In genomic region chr11:22540600-22540999, GRCm38 (mm10) we compare ENCODE assay signal across 21 mouse cellular contexts. TPM values are rescaled to one million over a fixed set of nuclear protein-coding genes. Genes with fewer than 3 reads are reported as not detected.
DNase-seq lines count a peak whose midpoint lies in the region; ATAC-seq and TF ChIP-seq lines count a peak whose summit lies in the region.
"Had no signal": no experiment of that assay in that cellular context is flagged by ENCODE, and none has a peak within 500 bp of the region (broad histone marks: within the 10 kb centered on the region; RNA-seq: fewer than 3 reads in every experiment).

No protein-coding gene starts in this region.

- TF ChIP-seq CTCF in gastrocnemius, adult 2 months (IDR thresholded peaks at IDR 0.05) = no peak
- no peak for TF ChIP-seq CTCF in liver, adult 2 months (IDR thresholded peaks at IDR 0.05; ENCODE audit: low read depth, low read length)
- no peak for TF ChIP-seq CTCF in liver, postnatal 0 days (IDR thresholded peaks at IDR 0.05; ENCODE audit: low read depth)

- TF ChIP-seq EP300 in liver, postnatal 0 days (IDR thresholded peaks at IDR 0.05; ENCODE audit: low read depth) = no peak

- ATAC-seq in liver, postnatal 0 days = no peak
- ATAC-seq: forebrain, embryonic 15.5 days; intestine, embryonic 16.5 days had no signal

- no peaks in the 10 kb centered on the region for H3K79me2 ChIP-seq in liver, adult 2 months (ENCODE audit: control insufficient read depth, insufficient read depth, low read length)

- intact Hi-C loops in gastrocnemius, adult 2 months (cut with DNase I) = no loop called here
- intact Hi-C loops in gastrocnemius, postnatal 14 days (cut with DNase I; ENCODE audit: low total_unique reads) = no loop called here

- in situ Hi-C loops in ES-E14 (cut with MboI; ENCODE audit: low sequenced_read_pairs in 2 of 2, unreplicated experiment in 2 of 2) = no loop called here

- H3K27ac ChIP-seq in gastrocnemius, adult 2 months = no peak overlapping the region; the same call in 1 of the 2 replicates
- H3K27ac ChIP-seq in liver, adult 2 months (replicated peaks; ENCODE audit: insufficient read depth, low read depth, low read length) = no peak overlapping the region
- no peak overlapping the region for H3K27ac ChIP-seq in liver, postnatal 0 days (ENCODE audit: low read depth)
- H3K27ac ChIP-seq in ES-E14 (ENCODE audit: insufficient read depth, low read depth, low read length, poor library complexity, severe bottlenecking) = no peak overlapping the region
- H3K27ac ChIP-seq: embryonic facial prominence, embryonic 10.5 days; forebrain, embryonic 10.5 days; forebrain, embryonic 15.5 days; heart, adult 2 months; heart, embryonic 15.5 days; hindbrain, embryonic 14.5 days had no signal

- no peak overlapping the region for H3K9ac ChIP-seq in liver, adult 2 months (ENCODE audit: low read depth, low read length)
- H3K9ac ChIP-seq in liver, postnatal 0 days (replicated peaks) = no peak overlapping the region
- H3K9ac ChIP-seq in ES-E14 (ENCODE audit: insufficient read depth, low read depth, low read length, poor library complexity, severe bottlenecking) = no peak overlapping the region
- H3K9ac ChIP-seq: forebrain, embryonic 15.5 days; heart, embryonic 15.5 days; hindbrain, embryonic 14.5 days had no signal

- no peak overlapping the region for H3K4me2 ChIP-seq in liver, postnatal 0 days (ENCODE audit: low read depth, low read length)
- H3K4me2 ChIP-seq: forebrain, embryonic 15.5 days; heart, embryonic 11.5 days; heart, embryonic 15.5 days; hindbrain, embryonic 14.5 days had no signal

- DNase-seq in gastrocnemius, adult 2 months = peak; percentile 22
- no peak for DNase-seq in gastrocnemius, postnatal 14 days
- peak; percentile 2 for DNase-seq in liver, adult 2 months (ENCODE audit: extremely low read depth, low read depth, low spot score)
- no peak for DNase-seq in liver, postnatal 0 days
- DNase-seq in ES-E14 (ENCODE audit: low read depth, low spot score) = no peak
- no peak for DNase-seq in layer of hippocampus, adult 11-12 months (ENCODE audit: low spot score)
- DNase-seq in right cerebral cortex, adult 2 months (ENCODE audit: low spot score in 2 of 2) = no peak
- DNase-seq: adrenal gland, postnatal 14 days; cerebellum, adult 2 months; cerebellum, postnatal 10 days; heart, adult 2 months; heart, postnatal 14 days had no signal

- no peaks in the 10 kb centered on the region for H3K27me3 ChIP-seq in liver, adult 2 months (ENCODE audit: control insufficient read depth, insufficient read depth, low read length)
- no peaks in the 10 kb centered on the region for H3K27me3 ChIP-seq in liver, postnatal 0 days (ENCODE audit: insufficient read depth, low read length)
- H3K27me3 ChIP-seq: forebrain, embryonic 15.5 days; heart, embryonic 15.5 days had no signal

- no peaks in the 10 kb centered on the region for H3K36me3 ChIP-seq in liver, adult 2 months (ENCODE audit: control insufficient read depth, insufficient read depth, low read length)
- H3K36me3 ChIP-seq in liver, postnatal 0 days (replicated peaks; ENCODE audit: insufficient read depth, low read length) = no peaks in the 10 kb centered on the region
- no peaks in the 10 kb centered on the region for H3K36me3 ChIP-seq in ES-E14 (ENCODE audit: control insufficient read depth, insufficient read depth, low read length, poor library complexity, severe bottlenecking)
- H3K36me3 ChIP-seq: embryonic facial prominence, embryonic 10.5 days; forebrain, embryonic 10.5 days; forebrain, embryonic 15.5 days; heart, embryonic 15.5 days had no signal

- no peaks in the 10 kb centered on the region for H3K4me1 ChIP-seq in liver, adult 2 months (ENCODE audit: control insufficient read depth, insufficient read depth, low read length)
- H3K4me1 ChIP-seq in liver, postnatal 0 days (ENCODE audit: insufficient read depth) = no peaks in the 10 kb centered on the region
- H3K4me1 ChIP-seq in ES-E14 (ENCODE audit: control insufficient read depth in 2 of 2, insufficient read depth in 2 of 2, low read length in 2 of 2, poor library complexity in 1 of 2) = no peaks in the 10 kb centered on the region
- H3K4me1 ChIP-seq: embryonic facial prominence, embryonic 10.5 days; forebrain, embryonic 10.5 days; forebrain, embryonic 15.5 days; heart, embryonic 15.5 days had no signal

- H3K9me3 ChIP-seq in liver, postnatal 0 days (ENCODE audit: low read length) = no peaks in the 10 kb centered on the region
- no peaks in the 10 kb centered on the region for H3K9me3 ChIP-seq in ES-E14 (ENCODE audit: control insufficient read depth, insufficient read depth, low read depth, low read length)
- H3K9me3 ChIP-seq: embryonic facial prominence, embryonic 10.5 days; forebrain, embryonic 10.5 days; forebrain, embryonic 15.5 days; heart, embryonic 15.5 days had no signal

- WGBS in liver, adult 2 months = 82% methylated on average over 1 of the region's 1 CpGs
- 66% methylated on average over 1 of the region's 1 CpGs for WGBS in liver, postnatal 0 days (ENCODE audit: insufficient replicate concordance)

- no peak for TF ChIP-seq POLR2A in liver, adult 2 months (IDR thresholded peaks at IDR 0.05; ENCODE audit: extremely low read depth, insufficient read depth, low read length)

- H3K4me3 ChIP-seq in gastrocnemius, adult 2 months = no peak overlapping the region
- H3K4me3 ChIP-seq in liver, adult 2 months (ENCODE audit: insufficient read depth, low read depth, low read length) = no peak overlapping the region
- no peak overlapping the region for H3K4me3 ChIP-seq in liver, postnatal 0 days (ENCODE audit: low read depth, low read length)
- H3K4me3 ChIP-seq in ES-E14 (ENCODE audit: insufficient read depth in 1 of 2, low read depth in 1 of 2, low read length in 2 of 2, poor library complexity in 1 of 2, severe bottlenecking in 1 of 2) = no peak overlapping the region
- H3K4me3 ChIP-seq: embryonic facial prominence, embryonic 10.5 days; erythroblast, embryonic 14.5 days; forebrain, embryonic 10.5 days; forebrain, embryonic 15.5 days; heart, adult 2 months; heart, embryonic 15.5 days had no signal

TF ChIP-seq in ES-E14, 5 proteins besides CTCF, POLR2A, EP300 and RAD21:
- TF ChIP-seq MAFK (IDR thresholded peaks at IDR 0.05; ENCODE audit: insufficient read depth, low read depth, low read length) (peak; percentile 86), ZC3H11A (IDR thresholded peaks at IDR 0.05; ENCODE audit: borderline replicate concordance, low read depth, low read length) (no peak), CHD2 (IDR thresholded peaks at IDR 0.05; ENCODE audit: low read depth, low read length) (no peak)
TF ChIP-seq in ES-E14: peak in this region for 1.

RNA-seq across cellular contexts. Expression of gene Tmem17, which starts 28.7 kb away (rescaled TPM):
- 1 to 10 TPM; 1.7 to 2.2 TPM for total RNA-seq in gastrocnemius, adult 2 months (2021)
- 1 to 10 TPM; 1.4 to 2.5 TPM for total RNA-seq in gastrocnemius, postnatal 14 days (2021)
- 0.94 and 1.0 TPM in 2 replicates for total RNA-seq in liver, adult 2 months (2014; rRNA removed)
- 0.55 and 0.82 TPM in 2 replicates for polyA plus RNA-seq in liver, adult 2 months (2012; rRNA removed)
- polyA plus RNA-seq in liver, postnatal 0 days (2015; fragmentation: Nextera tagmentation; extraction: Ambion mirVana) = 1.7 and 2.5 TPM in 2 replicates
- total RNA-seq in ES-E14 (2012; rRNA removed) = 8.2 and 9.6 TPM in 2 replicates
- total RNA-seq: MEL had no signal
- polyA plus RNA-seq: erythroblast, embryonic 14.5 days had no signal

Comparison
In these comparisons a context has a peak if more than half of its experiments do, and no peak if none do; other contexts are left out.
1. DNase-seq: peak in gastrocnemius, adult 2 months (single experiment) and liver, adult 2 months (single experiment); none in gastrocnemius, postnatal 14 days (single experiment), liver, postnatal 0 days (single experiment), ES-E14 (single experiment), layer of hippocampus, adult 11-12 months (single experiment) and right cerebral cortex, adult 2 months (0 of 2).